Mouse (Mus musculus): Measurements from ENCODE around the gene Tbx1. TPM values are rescaled to one million over a fixed set of nuclear protein-coding genes. Genes with fewer than 3 reads are reported as not detected.
"Not testable (repeated sequence)": the region's sequence is repeated elsewhere in the genome, so short reads cannot be mapped to it uniquely, and the experiment has no call there.

Tbx1 gene
- polyA plus RNA-seq, 1 experiment from 2014 or later, result 15.8 TPM

DNA sequence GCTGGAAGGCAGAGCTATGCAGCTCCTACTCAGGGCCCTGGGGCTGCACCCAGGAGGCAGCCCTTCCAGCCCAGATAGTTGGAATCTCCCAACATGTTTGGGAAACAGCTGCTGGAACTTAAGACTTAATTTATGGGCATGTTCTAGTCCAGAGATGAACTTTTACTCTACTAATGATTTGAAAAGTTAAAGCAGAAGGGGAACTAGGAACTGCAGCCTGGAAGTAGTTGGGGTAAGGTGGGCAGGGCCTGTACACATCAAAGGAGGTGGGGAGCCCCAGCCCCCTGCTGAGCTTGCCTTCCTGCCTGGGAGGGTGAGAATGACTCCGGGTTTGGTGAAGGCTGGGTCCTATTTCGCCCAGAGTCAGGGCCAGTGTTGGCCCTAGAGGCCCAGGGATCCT is 35.8 kb downstream of the Tbx1 start:
- H3K27me3 ChIP-seq (ENCODE audit: insufficient read depth, low read length), result no peaks in the 10 kb centered on the region
- ATAC-seq (ENCODE audit: insufficient read depth) (no peak), DNase-seq (no peak)
- H3K4me2 ChIP-seq, result no peak overlapping the region
- 50% methylated on average over 2 of the region's 2 CpGs for WGBS
- H3K9me3 ChIP-seq (ENCODE audit: low read depth, low read length), result no peaks in the 10 kb centered on the region
- no peaks in the 10 kb centered on the region for H3K36me3 ChIP-seq (ENCODE audit: insufficient read depth)
- no peaks in the 10 kb centered on the region for H3K4me1 ChIP-seq (ENCODE audit: insufficient read depth)
- H3K9ac ChIP-seq, result no peak overlapping the region
- no peak overlapping the region for H3K4me3 ChIP-seq (ENCODE audit: low read depth, low read length)
- H3K27ac ChIP-seq (ENCODE audit: low read depth), result no peak overlapping the region
- TF ChIP-seq CTCF (IDR thresholded peaks at IDR 0.05; ENCODE audit: low read depth), result no peak

DNA sequence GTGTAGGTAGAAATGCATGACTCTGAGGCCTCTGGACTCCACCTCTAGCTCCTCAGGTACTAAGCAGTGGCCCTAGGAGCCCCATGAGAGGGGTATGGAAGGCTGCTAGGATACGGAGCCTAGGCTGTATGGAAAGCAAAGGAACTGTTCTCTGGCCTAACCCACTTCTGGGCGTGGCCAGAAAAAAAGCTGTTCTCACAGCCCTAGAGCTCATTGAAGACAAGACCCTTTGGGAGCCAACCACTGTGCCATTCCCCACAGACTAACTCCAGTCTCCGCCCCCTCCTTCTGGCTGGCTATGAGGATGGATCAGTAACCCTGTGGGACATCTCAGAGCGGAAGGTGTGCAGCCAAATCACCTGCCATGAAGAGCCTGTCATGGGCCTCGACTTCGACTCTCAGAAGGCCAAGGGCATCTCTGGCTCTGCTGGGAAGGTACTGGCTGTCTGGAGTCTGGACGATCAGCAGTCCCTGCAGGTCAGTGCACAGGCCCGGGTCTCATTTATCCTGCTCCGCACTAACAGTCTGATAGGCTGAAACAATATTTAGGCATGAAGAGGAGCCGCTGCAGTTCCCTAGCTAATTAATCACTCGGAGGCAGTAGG is 38.3 kb downstream of the Tbx1 start:
- ATAC-seq (ENCODE audit: insufficient read depth) (0 out of 2 replicates have a peak, but pooled peaks have one; percentile 16), DNase-seq (peak; percentile 24)
- Histone ChIP-seq H3K4me3 (ENCODE audit: low read depth, low read length) (no peak overlapping the region), H3K9ac (no peak overlapping the region), H3K27ac (ENCODE audit: low read depth) (no peak overlapping the region), H3K4me1 (ENCODE audit: insufficient read depth) (0 out of 2 replicates have a peak, but pooled peaks cover 4% of the 10 kb centered on the region), H3K4me2 (no peak overlapping the region), H3K36me3 (ENCODE audit: insufficient read depth) (no peaks in the 10 kb centered on the region), H3K27me3 (ENCODE audit: insufficient read depth, low read length) (no peaks in the 10 kb centered on the region), H3K9me3 (ENCODE audit: low read depth, low read length) (no peaks in the 10 kb centered on the region)
- TF ChIP-seq CTCF (IDR thresholded peaks at IDR 0.05; ENCODE audit: low read depth), result no peak
- 39% methylated on average over 11 of the region's 11 CpGs for WGBS

DNA sequence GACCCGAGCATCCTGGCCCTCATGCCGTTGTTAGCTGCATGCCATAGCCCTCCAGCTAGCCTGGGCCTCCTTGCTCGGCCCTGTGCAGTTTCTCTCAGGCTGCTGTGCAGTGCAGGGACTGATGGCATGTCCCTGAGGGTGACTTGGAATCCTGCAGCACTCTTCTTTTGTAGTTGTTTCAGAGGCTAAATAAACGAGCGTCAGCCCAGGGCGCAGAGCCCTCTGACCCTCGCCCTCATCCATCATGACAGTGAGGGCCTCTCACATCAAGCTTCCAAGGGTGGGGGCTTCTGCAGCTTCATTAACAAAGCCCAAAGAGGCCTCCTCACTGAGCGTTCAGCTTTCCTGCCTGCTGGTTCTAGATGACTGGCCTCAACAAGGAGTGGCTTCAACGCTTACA is 38.9 kb downstream of the Tbx1 start:
- no peak overlapping the region for H3K9ac ChIP-seq
- no peaks in the 10 kb centered on the region for H3K9me3 ChIP-seq (ENCODE audit: low read depth, low read length)
- 21% methylated on average over 9 of the region's 9 CpGs for WGBS
- H3K4me1 ChIP-seq (ENCODE audit: insufficient read depth), result 0 out of 2 replicates have a peak, but pooled peaks cover 4% of the 10 kb centered on the region
- no peaks in the 10 kb centered on the region for H3K36me3 ChIP-seq (ENCODE audit: insufficient read depth)
- H3K4me2 ChIP-seq, result no peak overlapping the region
- TF ChIP-seq CTCF (IDR thresholded peaks at IDR 0.05; ENCODE audit: low read depth), result no peak
- no peak for ATAC-seq (ENCODE audit: insufficient read depth)
- H3K4me3 ChIP-seq (ENCODE audit: low read depth, low read length), result no peak overlapping the region
- no peak overlapping the region for H3K27ac ChIP-seq (ENCODE audit: low read depth)
- no peaks in the 10 kb centered on the region for H3K27me3 ChIP-seq (ENCODE audit: insufficient read depth, low read length)
- DNase-seq, result peak; percentile 27

DNA sequence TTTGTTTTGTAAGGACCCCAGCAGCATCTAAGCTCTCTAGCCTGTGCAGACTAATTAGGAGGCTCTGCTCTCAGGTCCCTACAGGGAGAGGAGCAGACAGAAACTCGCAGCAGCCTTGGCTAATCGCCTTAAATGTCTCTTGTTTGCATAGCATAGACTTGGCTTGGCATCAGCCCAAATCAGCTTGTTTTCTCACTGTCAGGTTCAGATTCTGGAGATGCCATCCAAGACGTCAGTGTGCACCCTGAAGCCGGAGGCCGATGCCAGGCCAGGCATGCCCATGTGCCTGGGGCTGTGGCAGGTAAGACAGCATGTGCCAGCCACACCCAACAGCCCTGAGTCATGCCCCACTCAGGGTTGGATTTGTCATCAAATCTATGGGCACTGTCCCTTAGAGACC is 42.6 kb downstream of the Tbx1 start:
- H3K4me3 ChIP-seq (ENCODE audit: low read depth, low read length), result no peak overlapping the region
- H3K27ac ChIP-seq (ENCODE audit: low read depth), result no peak overlapping the region
- H3K27me3 ChIP-seq (ENCODE audit: insufficient read depth, low read length), result no peaks in the 10 kb centered on the region
- TF ChIP-seq CTCF (IDR thresholded peaks at IDR 0.05; ENCODE audit: low read depth), result no peak
- H3K9me3 ChIP-seq (ENCODE audit: low read depth, low read length), result no peaks in the 10 kb centered on the region
- 0 out of 2 replicates have a peak, but pooled peaks cover 14% of the 10 kb centered on the region for H3K4me1 ChIP-seq (ENCODE audit: insufficient read depth)
- no peak for ATAC-seq (ENCODE audit: insufficient read depth)
- no peak overlapping the region for H3K9ac ChIP-seq
- WGBS, result 56% methylated on average over 5 of the region's 5 CpGs
- DNase-seq, result peak; percentile 51
- no peaks in the 10 kb centered on the region for H3K36me3 ChIP-seq (ENCODE audit: insufficient read depth)
- H3K4me2 ChIP-seq, result no peak overlapping the region

DNA sequence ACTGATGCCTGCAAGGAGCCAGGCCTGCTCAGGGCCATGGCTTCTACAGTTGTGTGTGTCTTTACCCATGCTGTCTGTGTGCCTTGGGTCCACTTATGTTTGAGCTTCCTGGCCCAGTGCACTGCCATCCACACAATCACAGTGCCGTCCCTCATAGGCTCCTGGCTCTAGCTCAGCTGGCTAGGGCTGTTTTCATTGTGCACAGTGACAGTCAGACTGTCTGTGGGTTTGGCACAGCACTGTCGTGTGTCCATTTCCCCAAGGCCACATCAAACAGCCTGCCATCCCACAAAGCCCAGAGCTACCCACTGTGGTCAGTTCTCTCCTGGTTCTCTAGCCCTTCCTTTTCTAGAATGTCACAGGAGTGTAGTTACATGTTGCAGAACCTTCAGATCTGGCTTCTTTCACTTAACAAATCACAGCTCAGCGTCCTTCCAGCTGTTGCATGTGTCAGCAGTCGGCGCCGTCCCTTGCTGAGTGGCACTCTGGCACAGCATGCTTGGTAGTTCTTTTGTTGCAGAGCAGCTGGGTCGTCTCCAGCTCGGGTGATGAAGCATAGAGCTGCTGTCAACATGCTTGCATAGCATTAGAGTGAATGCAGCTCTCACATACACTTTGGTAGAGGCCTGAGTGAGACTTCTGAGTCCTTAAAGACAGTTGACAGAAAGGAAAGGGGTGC is 47.2 kb downstream of the Tbx1 start:
- Histone ChIP-seq H3K36me3 (ENCODE audit: insufficient read depth) (no peaks in the 10 kb centered on the region), H3K9ac (no peak overlapping the region), H3K4me2 (no peak overlapping the region), H3K27ac (ENCODE audit: low read depth) (peak overlapping the region; percentile 46), H3K4me3 (ENCODE audit: low read depth, low read length) (no peak overlapping the region), H3K9me3 (ENCODE audit: low read depth, low read length) (no peaks in the 10 kb centered on the region), H3K4me1 (ENCODE audit: insufficient read depth) (0 out of 2 replicates have a peak, but pooled peaks cover 20% of the 10 kb centered on the region), H3K27me3 (ENCODE audit: insufficient read depth, low read length) (no peaks in the 10 kb centered on the region)
- ATAC-seq (ENCODE audit: insufficient read depth) (peak; percentile 89), DNase-seq (peak; percentile 82)
- 41% methylated on average over 8 of the region's 8 CpGs for WGBS
- no peak for TF ChIP-seq CTCF (IDR thresholded peaks at IDR 0.05; ENCODE audit: low read depth)

DNA sequence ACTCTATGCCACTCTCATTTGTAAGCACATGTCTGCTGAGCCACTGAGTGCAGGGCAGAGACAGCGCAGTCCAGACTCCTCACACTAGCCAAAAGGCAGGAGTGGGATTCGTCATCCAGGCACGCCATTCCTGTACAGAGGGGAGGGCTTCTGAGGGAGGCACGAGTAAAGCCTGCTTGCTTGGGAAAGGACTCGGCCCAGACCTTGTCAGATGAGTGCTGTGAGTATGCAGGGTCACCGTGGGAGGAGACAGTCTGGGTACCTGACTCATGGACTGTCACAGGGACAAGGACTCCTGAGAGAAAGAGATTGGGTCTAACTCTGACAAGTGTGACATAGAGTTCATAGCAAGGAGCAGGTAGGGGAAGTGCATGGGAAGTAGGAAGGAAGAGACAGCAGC is 51.2 kb downstream of the Tbx1 start:
- H3K4me3 ChIP-seq (ENCODE audit: low read depth, low read length), result no peak overlapping the region
- H3K27me3 ChIP-seq (ENCODE audit: insufficient read depth, low read length), result no peaks in the 10 kb centered on the region
- no peak for ATAC-seq (ENCODE audit: insufficient read depth)

DNA sequence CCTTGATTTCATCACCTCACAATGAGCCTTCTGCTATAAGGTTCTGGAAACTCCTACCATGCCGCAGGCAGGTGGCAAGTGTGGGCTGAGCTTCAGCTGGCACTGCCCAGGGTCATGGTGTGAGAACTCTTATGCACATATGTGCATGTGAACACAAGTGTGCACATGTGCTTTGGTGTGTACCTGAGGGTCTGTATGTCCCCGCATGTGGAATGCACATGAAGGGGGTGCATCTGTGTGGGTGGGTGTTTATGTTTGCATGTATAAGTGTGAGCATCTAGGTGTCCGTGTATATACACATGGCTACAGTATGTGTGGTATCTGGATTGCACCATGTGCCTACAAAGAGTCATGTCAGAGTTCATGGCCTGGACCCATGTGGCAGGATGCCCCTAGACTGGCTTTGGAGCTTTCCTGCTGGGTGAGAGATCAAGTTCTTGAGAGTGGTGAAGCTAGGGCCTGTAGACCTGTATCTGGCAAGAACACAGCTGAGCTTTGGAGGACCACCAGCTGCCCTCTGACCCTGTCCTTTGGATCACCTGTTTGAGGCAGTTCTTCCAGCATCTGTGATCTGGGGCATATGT is 53.0 kb downstream of the Tbx1 start:
- Histone ChIP-seq H3K9me3 (ENCODE audit: low read depth, low read length) (no peaks in the 10 kb centered on the region), H3K4me1 (ENCODE audit: insufficient read depth) (0 out of 2 replicates have a peak, but pooled peaks cover 4% of the 10 kb centered on the region), H3K27ac (ENCODE audit: low read depth) (no peak overlapping the region), H3K9ac (no peak overlapping the region), H3K27me3 (ENCODE audit: insufficient read depth, low read length) (no peaks in the 10 kb centered on the region), H3K4me2 (no peak overlapping the region), H3K36me3 (ENCODE audit: insufficient read depth) (no peaks in the 10 kb centered on the region), H3K4me3 (ENCODE audit: low read depth, low read length) (no peak overlapping the region)
- WGBS, result 85% methylated on average over 3 of the region's 3 CpGs
- DNase-seq, result no peak
- ATAC-seq (ENCODE audit: insufficient read depth), result no peak
- TF ChIP-seq CTCF (IDR thresholded peaks at IDR 0.05; ENCODE audit: low read depth), result no peak

More for the DNA sequence above, 51.2 kb downstream of the Tbx1 start:
- Histone ChIP-seq H3K27ac (ENCODE audit: low read depth) (no peak overlapping the region), H3K4me2 (no peak overlapping the region), H3K9me3 (ENCODE audit: low read depth, low read length) (no peaks in the 10 kb centered on the region), H3K36me3 (ENCODE audit: insufficient read depth) (no peaks in the 10 kb centered on the region), H3K4me1 (ENCODE audit: insufficient read depth) (0 out of 2 replicates have a peak, but pooled peaks cover 15% of the 10 kb centered on the region), H3K9ac (no peak overlapping the region)
- TF ChIP-seq CTCF (IDR thresholded peaks at IDR 0.05; ENCODE audit: low read depth), result no peak
- no peak for DNase-seq
- WGBS, result 55% methylated on average over 6 of the region's 6 CpGs

DNA sequence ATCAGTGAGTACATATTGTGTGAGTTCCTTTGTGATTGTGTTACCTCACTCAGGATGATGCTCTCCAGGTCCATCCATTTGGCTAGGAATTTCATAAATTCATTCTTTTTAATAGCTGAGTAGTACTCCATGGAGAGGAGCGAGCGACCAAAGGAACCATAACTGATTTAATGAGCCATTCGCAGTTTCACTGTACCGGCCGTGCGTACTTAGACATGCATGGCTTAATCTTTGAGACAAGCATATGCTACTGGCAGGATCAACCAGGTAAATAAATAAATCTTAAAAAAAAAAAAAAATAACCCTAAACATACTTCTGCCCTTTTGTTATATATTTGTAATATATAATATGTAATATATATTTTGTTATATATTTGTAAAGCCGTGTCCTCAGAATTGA is 57.4 kb downstream of the Tbx1 start:
- H3K36me3 ChIP-seq (ENCODE audit: insufficient read depth); H3K4me3 ChIP-seq (ENCODE audit: low read depth, low read length); H3K9me3 ChIP-seq (ENCODE audit: low read depth, low read length); H3K27ac ChIP-seq (ENCODE audit: low read depth); H3K27me3 ChIP-seq (ENCODE audit: insufficient read depth, low read length); H3K4me1 ChIP-seq (ENCODE audit: insufficient read depth); H3K9ac ChIP-seq; H3K4me2 ChIP-seq; DNase-seq: not testable (repeated sequence)
- 96% methylated on average over 7 of the region's 7 CpGs for WGBS
- ATAC-seq (ENCODE audit: insufficient read depth), result peak; percentile 100
